Mouse (Mus musculus): ENCODE data around the gene Slc1a2. TPM values are rescaled to one million over a fixed set of nuclear protein-coding genes. Genes with fewer than 3 reads are reported as not detected.

Slc1a2 gene
- polyA plus RNA-seq, 1 experiment from 2014 or later = 11.0 TPM

DNA sequence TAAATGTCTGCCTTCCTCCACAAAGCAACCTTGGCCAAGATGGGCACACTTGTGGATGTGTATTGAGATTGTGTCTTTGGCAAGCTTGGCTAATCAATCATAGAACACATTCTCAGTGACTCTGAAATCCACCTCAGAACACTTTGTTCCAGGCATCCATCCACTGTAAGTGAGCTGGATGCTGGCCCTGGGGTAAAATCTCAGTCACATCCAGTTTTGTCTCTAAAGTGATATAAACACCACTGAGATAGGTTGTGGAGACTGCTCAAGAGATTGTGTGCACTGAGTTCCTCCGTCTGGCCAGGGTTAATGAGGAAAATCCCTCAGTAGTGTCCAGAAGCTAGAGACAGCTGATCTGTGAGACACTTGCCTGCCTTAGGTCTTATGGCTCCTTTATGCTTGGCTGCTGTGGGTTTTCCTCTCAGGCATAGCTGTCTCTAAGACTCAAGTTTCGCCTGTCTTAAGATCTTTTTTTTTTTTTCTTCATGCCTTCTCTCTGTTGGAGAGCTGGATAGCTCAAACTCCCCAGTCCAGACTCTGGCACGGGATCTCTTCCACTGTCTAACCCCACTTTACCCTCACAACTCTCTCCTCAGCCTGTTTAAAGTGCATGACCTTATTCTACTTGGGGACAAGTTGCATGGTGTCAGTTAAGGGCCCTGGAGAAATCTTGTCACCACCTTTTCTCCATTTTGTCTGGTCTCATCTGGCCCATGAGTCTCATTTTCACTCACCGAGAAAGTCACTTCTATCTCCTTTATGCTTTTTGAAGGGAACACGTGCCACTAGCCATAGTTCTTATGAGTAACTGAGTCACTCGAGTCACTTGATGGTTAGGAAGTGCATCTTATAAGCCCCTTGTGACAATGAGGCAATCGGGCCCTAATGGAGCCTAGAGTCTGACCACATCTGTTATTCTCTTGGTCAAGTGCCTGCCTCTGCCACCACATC is 54.5 kb downstream of the Slc1a2 start:
- Histone ChIP-seq H3K9me3 (ENCODE audit: control insufficient read depth, low read length) (no peaks in the 10 kb centered on the region), H3K4me3 (replicated peaks; ENCODE audit: low read length) (no peak overlapping the region), H3K9ac (replicated peaks; ENCODE audit: low read depth, low read length) (no peak overlapping the region), H3K27ac (ENCODE audit: low read length) (no peak overlapping the region), H3K27me3 (replicated peaks; ENCODE audit: control insufficient read depth, insufficient read depth, low read length) (no peaks in the 10 kb centered on the region), H3K4me2 (ENCODE audit: low read length) (no peak overlapping the region), H3K4me1 (replicated peaks; ENCODE audit: control insufficient read depth, insufficient read depth, low read length) (no peaks in the 10 kb centered on the region), H3K36me3 (ENCODE audit: control insufficient read depth, insufficient read depth) (no peaks in the 10 kb centered on the region)
- 85% methylated on average over 7 of the region's 7 CpGs for WGBS
- ATAC-seq = no peak

GRCm38 (mm10) chr2:102714320-102714719 is 55.9 kb downstream of the Slc1a2 start:
- H3K4me3 ChIP-seq (replicated peaks; ENCODE audit: low read length) = no peak overlapping the region
- H3K36me3 ChIP-seq (ENCODE audit: control insufficient read depth, insufficient read depth) = no peaks in the 10 kb centered on the region
- 88% methylated on average over 2 of the region's 2 CpGs for WGBS
- no peaks in the 10 kb centered on the region for H3K9me3 ChIP-seq (ENCODE audit: control insufficient read depth, low read length)
- no peak overlapping the region for H3K4me2 ChIP-seq (ENCODE audit: low read length)
- no peaks in the 10 kb centered on the region for H3K27me3 ChIP-seq (replicated peaks; ENCODE audit: control insufficient read depth, insufficient read depth, low read length)
- no peak for ATAC-seq
- H3K4me1 ChIP-seq (replicated peaks; ENCODE audit: control insufficient read depth, insufficient read depth, low read length) = no peaks in the 10 kb centered on the region
- no peak overlapping the region for H3K27ac ChIP-seq (ENCODE audit: low read length)
- H3K9ac ChIP-seq (replicated peaks; ENCODE audit: low read depth, low read length) = no peak overlapping the region

DNA sequence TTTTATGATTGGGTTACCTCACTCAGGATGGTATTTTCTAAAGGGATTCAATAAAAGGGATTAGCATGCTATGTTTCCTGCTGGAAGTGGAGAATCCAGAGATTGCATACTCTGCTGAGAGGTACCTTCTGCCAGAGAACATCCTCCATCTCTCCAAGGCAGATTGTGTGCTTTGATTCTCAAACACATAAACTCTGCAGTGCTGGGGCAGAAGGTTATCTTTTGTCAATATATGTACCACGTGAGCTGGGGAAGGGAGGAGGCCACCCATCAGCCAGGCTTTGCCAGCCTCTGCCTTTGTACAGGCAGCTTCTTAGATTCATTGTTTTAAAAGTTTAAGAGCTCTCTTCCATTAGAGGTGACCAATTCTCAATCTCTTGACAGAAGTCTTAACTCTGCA is 57.3 kb downstream of the Slc1a2 start:
- no peak overlapping the region for H3K9ac ChIP-seq (replicated peaks; ENCODE audit: low read depth, low read length)

GRCm38 (mm10) chr2:102721859-102722258 is 63.4 kb downstream of the Slc1a2 start:
- Histone ChIP-seq H3K27me3 (replicated peaks; ENCODE audit: control insufficient read depth, insufficient read depth, low read length) (no peaks in the 10 kb centered on the region), H3K36me3 (ENCODE audit: control insufficient read depth, insufficient read depth) (no peaks in the 10 kb centered on the region), H3K9ac (replicated peaks; ENCODE audit: low read depth, low read length) (no peak overlapping the region), H3K4me3 (replicated peaks; ENCODE audit: low read length) (no peak overlapping the region), H3K4me2 (ENCODE audit: low read length) (no peak overlapping the region), H3K4me1 (replicated peaks; ENCODE audit: control insufficient read depth, insufficient read depth, low read length) (no peaks in the 10 kb centered on the region), H3K27ac (ENCODE audit: low read length) (no peak overlapping the region), H3K9me3 (ENCODE audit: control insufficient read depth, low read length) (no peaks in the 10 kb centered on the region)
- ATAC-seq = no peak
- 78% methylated on average over 2 of the region's 2 CpGs for whole genome bisulfite sequencing

More for the DNA sequence above, 57.3 kb downstream of the Slc1a2 start:
- Histone ChIP-seq H3K4me3 (replicated peaks; ENCODE audit: low read length) (no peak overlapping the region), H3K36me3 (ENCODE audit: control insufficient read depth, insufficient read depth) (no peaks in the 10 kb centered on the region), H3K9me3 (ENCODE audit: control insufficient read depth, low read length) (no peaks in the 10 kb centered on the region), H3K4me2 (ENCODE audit: low read length) (no peak overlapping the region), H3K27ac (ENCODE audit: low read length) (no peak overlapping the region), H3K4me1 (replicated peaks; ENCODE audit: control insufficient read depth, insufficient read depth, low read length) (no peaks in the 10 kb centered on the region), H3K27me3 (replicated peaks; ENCODE audit: control insufficient read depth, insufficient read depth, low read length) (no peaks in the 10 kb centered on the region)
- no peak for ATAC-seq
- 50% methylated on average over 1 of the region's 1 CpGs for WGBS

GRCm38 (mm10) chr2:102725054-102725453 is 66.6 kb downstream of the Slc1a2 start:
- H3K27me3 ChIP-seq (replicated peaks; ENCODE audit: control insufficient read depth, insufficient read depth, low read length) = no peaks in the 10 kb centered on the region
- no peaks in the 10 kb centered on the region for H3K9me3 ChIP-seq (ENCODE audit: control insufficient read depth, low read length)
- H3K4me2 ChIP-seq (ENCODE audit: low read length) = no peak overlapping the region
- H3K4me3 ChIP-seq (replicated peaks; ENCODE audit: low read length) = no peak overlapping the region
- WGBS = 78% methylated on average over 3 of the region's 3 CpGs
- no peak for ATAC-seq
- H3K9ac ChIP-seq (replicated peaks; ENCODE audit: low read depth, low read length) = no peak overlapping the region
- no peaks in the 10 kb centered on the region for H3K36me3 ChIP-seq (ENCODE audit: control insufficient read depth, insufficient read depth)
- no peaks in the 10 kb centered on the region; the same call in 1 of the 2 replicates for H3K4me1 ChIP-seq (replicated peaks; ENCODE audit: control insufficient read depth, insufficient read depth, low read length)
- no peak overlapping the region for H3K27ac ChIP-seq (ENCODE audit: low read length)

GRCm38 (mm10) chr2:102730386-102730785 is 71.9 kb downstream of the Slc1a2 start:
- Histone ChIP-seq H3K4me1 (replicated peaks; ENCODE audit: control insufficient read depth, insufficient read depth, low read length) (peaks cover 3% of the 10 kb centered on the region; the same call in 1 of the 2 replicates), H3K9me3 (ENCODE audit: control insufficient read depth, low read length) (no peaks in the 10 kb centered on the region), H3K36me3 (ENCODE audit: control insufficient read depth, insufficient read depth) (no peaks in the 10 kb centered on the region), H3K4me3 (replicated peaks; ENCODE audit: low read length) (no peak overlapping the region), H3K4me2 (ENCODE audit: low read length) (no peak overlapping the region), H3K27me3 (replicated peaks; ENCODE audit: control insufficient read depth, insufficient read depth, low read length) (no peaks in the 10 kb centered on the region), H3K27ac (ENCODE audit: low read length) (no peak overlapping the region), H3K9ac (replicated peaks; ENCODE audit: low read depth, low read length) (no peak overlapping the region)
- 48% methylated on average over 5 of the region's 5 CpGs for WGBS
- ATAC-seq = peak; percentile 57

GRCm38 (mm10) chr2:102730788-102731187 is 72.3 kb downstream of the Slc1a2 start:
- H3K27me3 ChIP-seq (replicated peaks; ENCODE audit: control insufficient read depth, insufficient read depth, low read length) = no peaks in the 10 kb centered on the region
- H3K4me1 ChIP-seq (replicated peaks; ENCODE audit: control insufficient read depth, insufficient read depth, low read length) = peaks cover 3% of the 10 kb centered on the region; the same call in 1 of the 2 replicates
- no peak overlapping the region for H3K4me2 ChIP-seq (ENCODE audit: low read length)
- H3K4me3 ChIP-seq (replicated peaks; ENCODE audit: low read length) = no peak overlapping the region
- H3K9me3 ChIP-seq (ENCODE audit: control insufficient read depth, low read length) = no peaks in the 10 kb centered on the region
- no peak overlapping the region for H3K27ac ChIP-seq (ENCODE audit: low read length)
- WGBS = 20% methylated on average over 8 of the region's 8 CpGs
- peak; percentile 63; the same call in 1 of the 2 replicates for ATAC-seq
- no peaks in the 10 kb centered on the region for H3K36me3 ChIP-seq (ENCODE audit: control insufficient read depth, insufficient read depth)
- H3K9ac ChIP-seq (replicated peaks; ENCODE audit: low read depth, low read length) = no peak overlapping the region

- H3K36me3 ChIP-seq (ENCODE audit: control insufficient read depth, insufficient read depth) = no peaks in the 10 kb centered on the region
- peaks cover 3% of the 10 kb centered on the region; the same call in 1 of the 2 replicates for H3K4me1 ChIP-seq (replicated peaks; ENCODE audit: control insufficient read depth, insufficient read depth, low read length)
- H3K9ac ChIP-seq (replicated peaks; ENCODE audit: low read depth, low read length) = no peak overlapping the region
- WGBS = 82% methylated on average over 4 of the region's 4 CpGs
- H3K4me2 ChIP-seq (ENCODE audit: low read length) = no peak overlapping the region
- H3K27ac ChIP-seq (ENCODE audit: low read length) = no peak overlapping the region
- no peak for ATAC-seq
- no peak overlapping the region for H3K4me3 ChIP-seq (replicated peaks; ENCODE audit: low read length)
- no peaks in the 10 kb centered on the region for H3K27me3 ChIP-seq (replicated peaks; ENCODE audit: control insufficient read depth, insufficient read depth, low read length)
- no peaks in the 10 kb centered on the region for H3K9me3 ChIP-seq (ENCODE audit: control insufficient read depth, low read length)
These were observed 74.7 kb downstream of the Slc1a2 start for GRCm38 (mm10) chr2:102733128-102733527.

DNA sequence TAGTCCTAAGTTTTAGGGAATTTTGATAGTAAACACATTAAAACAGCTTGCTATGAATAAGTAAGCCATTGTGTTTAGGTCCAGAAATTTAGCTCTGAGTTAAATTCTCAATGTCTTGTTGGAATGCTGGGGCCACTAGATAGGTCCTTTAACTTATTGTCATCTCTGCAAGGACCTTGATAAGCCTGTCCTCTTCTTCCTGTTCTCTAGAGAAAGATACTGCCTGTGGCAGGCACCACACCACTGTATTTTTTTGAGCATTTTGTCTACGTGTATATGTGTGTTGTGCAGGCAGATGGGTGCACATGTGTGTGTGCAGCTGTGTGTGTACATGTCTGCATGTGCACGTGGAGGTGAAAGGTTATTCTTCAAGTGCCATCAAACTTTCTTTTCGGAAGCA is 75.6 kb downstream of the Slc1a2 start:
- 86% methylated on average over 3 of the region's 3 CpGs for WGBS
- Histone ChIP-seq H3K4me2 (ENCODE audit: low read length) (no peak overlapping the region), H3K27ac (ENCODE audit: low read length) (no peak overlapping the region), H3K36me3 (ENCODE audit: control insufficient read depth, insufficient read depth) (no peaks in the 10 kb centered on the region), H3K4me3 (replicated peaks; ENCODE audit: low read length) (no peak overlapping the region), H3K4me1 (replicated peaks; ENCODE audit: control insufficient read depth, insufficient read depth, low read length) (peaks cover 3% of the 10 kb centered on the region; the same call in 1 of the 2 replicates), H3K27me3 (replicated peaks; ENCODE audit: control insufficient read depth, insufficient read depth, low read length) (no peaks in the 10 kb centered on the region), H3K9me3 (ENCODE audit: control insufficient read depth, low read length) (no peaks in the 10 kb centered on the region), H3K9ac (replicated peaks; ENCODE audit: low read depth, low read length) (no peak overlapping the region)
- ATAC-seq = no peak

Measured in forebrain, embryonic 16.5 days (tissue).